Mouse (Mus musculus) gastrocnemius, postnatal 36 days (tissue): ENCODE data around the gene H2afv. TPM values are rescaled to one million over a fixed set of nuclear protein-coding genes. Genes with fewer than 3 reads are reported as not detected.
"Not testable (repeated sequence)": the region's sequence is repeated elsewhere in the genome, so short reads cannot be mapped to it uniquely, and the experiment has no call there.

ENCODE experiments used
- DNase-seq, 2 experiments: peaks; one replicate each; pipeline ENCODE4 v3.0.0; 2022
- intact Hi-C: fragments of 180-260 bp; cut with DNase I; formaldehyde crosslinking; loops from one replicate; pipeline ENCODE4 v1.15.1; 2025
- total RNA-seq, 2 experiments: library from RNA; stranded (reverse); gene quantifications; 2 replicates each; pipeline ENCODE4 v1.2.3; 2021

H2afv gene
- total RNA-seq, 2 experiments from 2014 or later = 36.4 to 49.2 TPM

GRCm38 (mm10) chr11:6417069-6417468 lies 27.2 kb downstream of the H2afv start:
- DNase-seq = no peak
- intact Hi-C loops = no loop called here

- intact Hi-C loops = no loop called here
- DNase-seq = peak; percentile 66 to 68
These were observed 27.7 kb downstream of the H2afv start for GRCm38 (mm10) chr11:6416405-6417034.

DNA sequence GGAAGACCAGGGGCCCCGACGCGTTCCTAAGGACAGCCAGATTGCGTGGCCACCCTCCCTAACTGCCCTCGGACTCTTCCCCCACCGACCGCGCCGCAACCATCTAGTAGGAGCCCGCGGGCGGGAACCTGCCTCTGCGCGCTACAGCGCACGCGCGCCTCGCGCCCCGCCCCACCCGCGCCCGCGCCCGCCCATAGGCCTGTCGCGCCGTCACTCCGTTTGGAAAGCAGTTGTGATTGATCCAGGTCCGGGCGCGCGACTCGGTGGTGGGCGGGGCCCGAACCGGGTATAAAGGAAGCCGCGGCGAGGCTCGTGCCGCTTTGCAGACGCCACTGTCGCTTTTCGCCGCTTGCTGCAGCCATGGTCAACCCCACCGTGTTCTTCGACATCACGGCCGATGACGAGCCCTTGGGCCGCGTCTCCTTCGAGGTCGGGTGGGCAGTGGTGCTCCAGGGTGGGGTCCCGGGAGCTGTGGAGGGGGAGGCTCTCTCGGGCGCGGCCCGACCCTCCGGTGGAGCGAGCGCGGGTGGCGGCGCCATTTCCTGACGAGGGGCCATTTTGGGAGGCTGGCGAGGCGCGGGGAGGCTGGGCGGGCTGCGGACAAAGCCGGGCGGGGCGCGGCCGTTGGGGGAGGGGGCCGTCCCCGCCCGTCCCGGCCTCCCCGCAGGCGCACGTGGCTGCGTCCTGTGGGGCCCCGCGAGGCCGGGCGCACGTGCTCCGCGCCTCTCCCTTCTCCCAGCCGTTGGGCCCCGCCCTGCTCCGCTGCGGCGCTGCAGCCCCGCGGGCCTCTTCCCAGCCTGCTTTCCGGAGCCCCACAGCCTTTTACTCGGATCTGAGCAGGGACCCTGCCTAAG lies 28.5 kb downstream of the H2afv start:
- DNase-seq = peak; percentile 97 to 100
- intact Hi-C loops = no loop called here

- no peak for DNase-seq
- intact Hi-C loops = no loop called here
These were observed 29.3 kb downstream of the H2afv start, which contains the start of gene Ppia for GRCm38 (mm10) chr11:6414751-6415550. Ppia (plus strand) TSS chr11:6415443.

GRCm38 (mm10) chr11:6413264-6413663 lies 31.0 kb downstream of the H2afv start:
- intact Hi-C loops = no loop called here
- DNase-seq = no peak

DNA sequence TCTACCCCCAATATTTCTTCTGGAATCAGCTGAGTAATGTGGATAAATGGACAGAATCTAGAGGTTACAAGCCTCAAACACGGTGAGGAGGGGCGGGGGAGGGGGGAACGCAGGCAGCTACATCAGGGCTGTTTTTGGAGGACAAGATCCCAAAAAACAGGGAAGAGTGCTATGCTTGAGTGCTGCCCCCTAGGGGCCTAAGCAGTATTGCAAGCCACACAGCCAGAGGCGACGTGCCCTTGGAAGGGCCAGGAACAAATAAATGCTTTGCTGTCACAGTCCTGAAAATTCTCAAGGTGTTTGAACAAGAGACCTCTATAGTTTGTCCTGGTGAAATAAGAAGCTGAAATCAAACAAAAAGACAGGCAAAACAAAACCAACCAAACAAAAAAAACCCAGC lies 32.6 kb downstream of the H2afv start:
- peak; percentile 82 to 84 for DNase-seq
- intact Hi-C loops = no loop called here

DNA sequence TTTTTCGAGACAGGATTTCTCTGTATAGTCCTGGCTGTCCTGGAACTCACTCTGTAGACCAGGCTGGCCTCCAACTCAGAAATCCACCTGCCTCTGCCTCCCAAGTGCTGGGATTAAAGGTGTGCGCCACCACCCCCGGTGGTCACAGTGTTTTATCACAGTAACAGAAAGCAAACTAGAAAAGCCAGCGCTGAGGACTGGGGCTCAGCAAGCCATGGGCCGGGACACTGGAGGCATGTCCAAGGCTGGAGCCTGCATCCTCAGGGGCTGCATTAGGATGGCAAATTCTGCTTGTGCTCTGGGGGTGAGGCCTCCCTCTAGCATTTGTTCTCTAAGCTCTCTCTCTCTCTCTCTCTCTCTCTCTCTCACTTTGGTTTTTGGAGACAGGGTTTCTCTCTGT lies 33.5 kb downstream of the H2afv start:
- intact Hi-C loops = not testable (repeated sequence)

DNA sequence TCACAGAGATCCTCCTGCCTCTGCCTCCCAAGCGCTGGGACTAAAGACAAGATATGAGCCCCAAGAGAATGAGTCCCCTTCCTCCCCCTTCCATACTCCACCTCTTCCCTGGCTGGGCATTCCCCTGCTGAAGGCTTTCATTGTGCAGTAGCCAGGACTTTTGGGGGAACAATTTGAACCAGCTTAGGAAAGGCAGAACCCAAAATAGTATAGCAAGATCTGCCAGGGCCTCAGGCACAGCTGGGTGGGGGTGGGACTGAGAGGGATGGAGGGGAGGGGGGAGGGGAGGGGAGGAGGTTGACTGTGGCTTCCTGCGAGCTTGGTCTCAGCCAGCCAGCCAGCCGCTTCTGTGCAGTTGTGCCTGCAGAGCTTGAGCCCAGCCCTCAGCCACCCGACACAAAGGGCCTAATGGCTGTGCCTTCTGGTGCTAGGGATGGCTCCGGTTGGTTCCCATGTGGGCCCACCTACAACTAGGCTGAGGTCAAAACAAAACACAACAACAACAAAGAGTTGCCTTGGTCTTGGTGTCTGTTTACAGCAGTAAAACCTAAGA lies 34.1 kb downstream of the H2afv start:
- intact Hi-C loops = no loop called here
- DNase-seq = no peak

More for the DNA sequence above, 33.5 kb downstream of the H2afv start:
- DNase-seq = not testable (repeated sequence)

GRCm38 (mm10) chr11:6407162-6407621 lies 37.1 kb downstream of the H2afv start:
- DNase-seq = no peak
- intact Hi-C loops = no loop called here

DNA sequence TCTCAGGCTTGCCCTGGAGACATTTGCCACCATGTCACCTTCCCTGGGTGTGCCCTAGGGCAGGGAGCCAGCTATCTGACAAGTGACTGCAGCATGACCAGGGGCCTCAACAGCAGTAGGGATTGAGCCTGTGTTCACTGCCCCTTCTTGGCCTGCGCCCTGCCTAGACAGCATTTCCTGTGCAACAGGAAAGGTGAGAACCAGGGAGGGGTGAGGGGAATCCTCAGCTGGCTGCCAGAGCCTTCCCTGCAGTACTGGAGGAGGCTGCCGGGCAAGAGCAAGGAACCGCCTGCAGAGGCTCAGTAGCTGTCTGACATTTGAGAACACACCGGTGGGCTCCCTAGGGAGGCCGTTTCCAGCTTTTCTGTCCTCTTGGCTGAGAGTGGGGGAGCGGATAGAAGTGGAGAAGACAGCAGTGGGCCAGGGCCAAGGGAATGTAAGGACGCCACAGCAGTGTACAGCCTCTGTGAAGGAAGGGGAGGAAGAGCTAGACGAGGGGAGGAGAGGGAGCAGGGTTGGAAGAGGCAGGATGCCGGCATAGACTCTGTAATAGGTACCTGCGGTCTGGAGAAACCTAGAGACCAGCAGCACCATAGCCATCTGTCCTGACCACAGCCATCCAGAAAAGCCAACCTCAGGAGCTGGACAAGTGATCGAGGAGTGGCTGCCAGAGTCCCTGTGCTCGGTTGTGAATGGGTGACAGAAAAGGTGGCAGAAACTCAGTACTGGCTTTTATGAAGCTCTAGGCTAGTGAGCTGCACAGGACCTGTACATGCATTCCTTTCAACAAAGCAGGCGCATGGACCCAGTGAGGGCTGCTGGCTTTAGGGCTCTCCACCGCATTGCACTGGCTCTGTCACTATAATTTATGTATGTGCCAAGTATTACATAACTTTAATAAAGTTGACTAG lies 37.7 kb downstream of the H2afv start:
- peak; percentile 69 to 76 for DNase-seq
- intact Hi-C loops = no loop called here

GRCm38 (mm10) chr11:6405591-6406081 lies 38.6 kb downstream of the H2afv start:
- intact Hi-C loops = no loop called here

DNA sequence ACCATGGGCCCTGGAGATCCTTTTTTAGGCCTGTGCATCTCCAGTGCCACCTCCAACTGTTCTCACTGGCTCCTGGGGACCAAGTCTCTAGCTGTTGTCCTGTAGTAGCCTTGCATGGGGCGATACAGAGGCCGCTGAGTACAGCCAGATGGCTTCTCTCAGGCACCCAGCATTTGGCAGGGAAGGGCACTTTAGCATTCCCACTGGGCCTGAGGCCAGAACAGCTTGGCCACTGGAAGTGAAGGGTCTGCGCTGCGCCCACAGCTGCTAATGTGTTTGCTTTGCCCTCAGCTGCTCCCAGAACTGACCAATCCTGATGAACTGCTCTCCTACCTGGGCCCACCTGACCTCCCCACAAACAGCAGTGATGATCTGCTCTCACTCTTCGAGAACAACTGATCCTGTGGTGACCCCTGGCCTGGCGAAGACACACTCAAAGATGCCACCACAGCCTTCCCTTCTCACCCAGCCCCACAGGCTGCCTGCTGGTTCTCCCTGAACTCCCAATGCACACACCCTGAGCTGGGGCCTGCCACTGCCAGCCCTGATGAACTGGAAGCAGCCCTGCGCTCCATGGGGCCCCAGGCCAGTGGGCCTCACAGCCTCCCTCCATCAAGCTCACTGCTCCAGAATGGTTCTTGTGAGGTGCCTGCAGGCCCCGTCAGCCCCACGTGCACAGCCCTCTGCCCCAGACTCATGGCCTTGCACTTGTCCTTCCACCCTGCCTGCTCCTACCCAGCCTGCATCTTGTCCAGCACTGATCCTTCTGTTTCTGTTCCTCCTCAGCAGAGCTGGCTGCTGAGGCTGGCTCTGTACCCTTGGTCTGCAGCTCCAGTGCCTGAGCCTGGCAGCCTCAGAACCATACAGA lies 39.3 kb downstream of the H2afv start:
- intact Hi-C loops = loop anchor here (5.0 kb wide), 1 partner anchor 38 kb away; no protein-coding TSS in a partner anchor
- no peak for DNase-seq

More at GRCm38 (mm10) chr11:6405591-6406081, 38.6 kb downstream of the H2afv start:
- no peak for DNase-seq

- no peak for DNase-seq
- intact Hi-C loops = loop anchor here (5.0 kb wide), 1 partner anchor 37 kb away; no protein-coding TSS in a partner anchor
These were observed 40.3 kb downstream of the H2afv start for GRCm38 (mm10) chr11:6403830-6404405.

GRCm38 (mm10) chr11:6402515-6403510 lies 41.4 kb downstream of the H2afv start:
- intact Hi-C loops = loop anchor here (5.0 kb wide), 1 partner anchor 36 kb away; no protein-coding TSS in a partner anchor
- DNase-seq = peak; percentile 67 to 75

GRCm38 (mm10) chr11:6398141-6398540 lies 46.1 kb downstream of the H2afv start:
- intact Hi-C loops = no loop called here
- no peak for DNase-seq

- DNase-seq = no peak
- intact Hi-C loops = no loop called here
These were observed 48.7 kb downstream of the H2afv start for GRCm38 (mm10) chr11:6395565-6395964.
